In the genomic region with DNA sequence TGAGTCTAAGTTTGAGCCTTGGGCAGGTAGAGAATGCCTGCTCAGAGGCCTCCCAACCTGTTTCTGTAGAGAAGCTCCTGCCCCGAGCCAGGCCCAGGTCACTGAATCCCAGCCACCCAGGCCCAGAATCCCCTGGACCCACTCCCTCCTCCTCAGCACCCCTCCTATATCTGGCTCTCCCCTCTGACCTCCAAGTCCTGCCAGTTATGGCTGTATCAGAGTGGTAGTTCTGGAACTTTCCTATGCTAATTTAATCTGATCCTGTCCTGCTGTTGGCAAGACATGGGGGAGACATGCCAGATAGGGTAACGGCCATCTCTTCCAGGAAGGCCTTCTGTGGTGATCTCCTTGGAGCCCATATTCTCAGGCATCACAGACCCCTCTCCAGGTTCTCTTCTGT, we compare ENCODE assay signal across 27 mouse cellular contexts. TPM values are rescaled to one million over a fixed set of nuclear protein-coding genes. Genes with fewer than 3 reads are reported as not detected.
"Had no signal": no experiment of that assay in that cellular context is flagged by ENCODE, and none has a peak within 500 bp of the region (broad histone marks: within the 10 kb centered on the region; RNA-seq: fewer than 3 reads in every experiment).

No protein-coding gene starts in this region.

- H3K9me3 ChIP-seq: limb, embryonic 10.5 days; limb, embryonic 13.5 days; midbrain, embryonic 12.5 days; midbrain, embryonic 15.5 days; neural tube, embryonic 12.5 days; neural tube, embryonic 15.5 days had no signal

- H3K36me3 ChIP-seq: limb, embryonic 10.5 days; limb, embryonic 13.5 days; midbrain, embryonic 12.5 days; midbrain, embryonic 15.5 days; neural tube, embryonic 12.5 days; neural tube, embryonic 15.5 days had no signal

- ATAC-seq: liver, postnatal 0 days; lung, postnatal 0 days; midbrain, embryonic 15.5 days had no signal

- H3K27ac ChIP-seq: kidney, postnatal 0 days; layer of hippocampus, adult 2 months; limb, embryonic 10.5 days; limb, embryonic 13.5 days; liver, embryonic 14.5 days; macrophage; midbrain, embryonic 12.5 days; midbrain, embryonic 15.5 days; neural tube, embryonic 12.5 days; neural tube, embryonic 15.5 days; stomach, postnatal 0 days had no signal

- H3K4me3 ChIP-seq: layer of hippocampus, adult 2 months; limb, embryonic 10.5 days; limb, embryonic 13.5 days; midbrain, embryonic 12.5 days; midbrain, embryonic 15.5 days; neural tube, embryonic 12.5 days; neural tube, embryonic 15.5 days had no signal

- H3K9ac ChIP-seq: limb, embryonic 13.5 days; liver, embryonic 14.5 days; liver, postnatal 0 days; lung, embryonic 14.5 days; midbrain, embryonic 12.5 days; midbrain, embryonic 15.5 days; neural tube, embryonic 12.5 days; neural tube, embryonic 15.5 days had no signal

- DNase-seq: kidney, postnatal 25 days; layer of hippocampus, adult 9-11 months; liver; liver, postnatal 0 days; lung, embryonic 14.5 days; right cerebral cortex, adult 18-20 months; right cerebral cortex, postnatal 14 days; right cerebral cortex, postnatal 4 days; thymus, adult 18-20 months; thymus, postnatal 36 days had no signal

- H3K4me2 ChIP-seq: limb, embryonic 13.5 days; lung, embryonic 14.5 days; midbrain, embryonic 12.5 days; midbrain, embryonic 15.5 days; neural tube, embryonic 12.5 days; neural tube, embryonic 15.5 days had no signal

- H3K27me3 ChIP-seq: limb, embryonic 13.5 days; midbrain, embryonic 12.5 days; midbrain, embryonic 15.5 days; neural tube, embryonic 12.5 days; neural tube, embryonic 15.5 days had no signal

- H3K4me1 ChIP-seq: limb, embryonic 10.5 days; limb, embryonic 13.5 days; midbrain, embryonic 12.5 days; midbrain, embryonic 15.5 days; neural tube, embryonic 12.5 days; neural tube, embryonic 15.5 days had no signal

RNA-seq across cellular contexts. Expression of gene Ifi27l2b, which starts 25.8 kb away (rescaled TPM):
- total RNA-seq: layer of hippocampus, adult 2 months; layer of hippocampus, postnatal 25 days; left cerebral cortex, adult 18-20 months; left cerebral cortex, postnatal 25 days; megakaryocyte, adult 5-6 weeks had no signal
- polyA plus RNA-seq: kidney, embryonic 14.5 days; kidney, postnatal 0 days; limb, embryonic 10.5 days; limb, embryonic 13.5 days; liver, embryonic 14.5 days; liver, postnatal 0 days; lung, embryonic 14.5 days; lung, postnatal 0 days; macrophage; midbrain, embryonic 12.5 days; midbrain, embryonic 15.5 days; neural tube, embryonic 12.5 days; neural tube, embryonic 15.5 days had no signal

RNA-seq across cellular contexts. Expression of gene Ppp4r4, which starts 49.3 kb away (rescaled TPM):
- total RNA-seq: megakaryocyte, adult 5-6 weeks had no signal
